ENCODE assay signal across 8 mouse cellular contexts in the genomic region with DNA sequence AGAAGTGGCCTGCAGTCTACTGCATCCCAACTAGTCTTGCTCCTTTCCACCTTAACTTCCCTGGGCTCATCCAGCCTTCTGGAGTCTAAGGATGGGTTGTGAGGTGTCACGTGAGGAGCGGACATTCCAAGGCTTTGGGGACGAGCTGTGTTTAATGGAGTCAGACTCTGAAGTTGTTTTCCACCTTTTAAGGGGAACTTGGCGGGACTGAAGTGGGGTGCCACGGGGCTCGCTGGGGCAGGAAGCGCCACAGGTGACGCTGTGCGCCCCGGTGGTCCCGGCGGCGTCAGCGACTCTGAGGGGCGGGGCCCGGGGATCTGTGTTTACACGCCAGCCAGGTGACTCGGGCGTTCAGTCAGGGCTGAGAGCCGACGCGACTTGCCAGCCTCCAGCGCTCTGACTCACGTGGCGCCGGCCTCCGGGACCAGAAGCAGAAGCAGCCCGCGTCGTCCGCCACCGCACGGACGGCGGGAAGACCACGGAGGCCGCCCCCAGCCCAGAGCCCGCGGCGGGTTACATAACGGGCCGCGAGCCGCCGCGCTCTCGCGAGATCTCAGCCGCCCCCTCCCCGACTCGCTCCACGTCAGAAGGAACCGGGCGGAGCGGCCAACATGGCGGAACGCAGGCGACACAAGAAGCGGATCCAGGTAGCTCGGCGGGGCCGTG. TPM values are rescaled to one million over a fixed set of nuclear protein-coding genes. Genes with fewer than 3 reads are reported as not detected.
DNase-seq lines count a peak whose midpoint lies in the region; ATAC-seq lines count a peak whose summit lies in the region.

Gene Sec62, plus strand, starts transcription at position 139 of the 666 bp plus-strand sequence.

- H3K9me3 ChIP-seq in megakaryocyte, embryonic 14.5 days, result no peaks in the 10 kb centered on the region

- ATAC-seq in common myeloid progenitor, adult 5-6 weeks (replicated peaks; ENCODE audit: low read depth, poor library complexity, severe bottlenecking), result peak; percentile 89

- H3K36me3 ChIP-seq in megakaryocyte, embryonic 14.5 days (replicated peaks; ENCODE audit: low read length), result no peaks in the 10 kb centered on the region

- H3K4me3 ChIP-seq in megakaryocyte, embryonic 14.5 days (replicated peaks), result peak within 1 kb of the TSS; percentile 99

- peaks cover 30% of the 10 kb centered on the region; the same call in 1 of the 2 replicates for H3K4me1 ChIP-seq in megakaryocyte, embryonic 14.5 days

- DNase-seq in ZHBTc4 (ENCODE audit: low read depth, low spot score), result peak; percentile 97
- peak; percentile 90 to 92 for DNase-seq in gastrocnemius, adult 8-10 months (ENCODE audit: low spot score in 2 of 2)
- DNase-seq in hindlimb bud, embryonic 11.5 days (ENCODE audit: extremely low spot score, low read depth, low spot score), result peak; percentile 42
- peak; percentile 88 to 92 for DNase-seq in left cerebral cortex, adult 8-10 months (ENCODE audit: low spot score in 2 of 2)
- DNase-seq in right cerebral cortex, postnatal 10 days (ENCODE audit: low spot score in 2 of 2), result peak; percentile 95 to 96
- DNase-seq in urinary bladder, postnatal 25 days (ENCODE audit: low spot score), result peak; percentile 92

- H3K27me3 ChIP-seq in megakaryocyte, embryonic 14.5 days (replicated peaks), result no peaks in the 10 kb centered on the region

RNA-seq across cellular contexts. Expression of gene Sec62, which starts in this region (rescaled TPM):
- total RNA-seq in common myeloid progenitor, adult 5-6 weeks (2017), result 88.0 and 105 TPM in 2 replicates
- 10 to 100 TPM; 27.9 to 37.1 (median 34.8) TPM for total RNA-seq in gastrocnemius, adult 8-10 months (2022)
- total RNA-seq in left cerebral cortex, adult 8-10 months (2022), result 100 to 1,000 TPM; 101 to 107 (median 103) TPM
- polyA plus RNA-seq in megakaryocyte, embryonic 14.5 days (2012; ENCODE audit: insufficient read depth, low replicate concordance), result 6.6 and 19.5 TPM in 2 replicates

Comparison
In these comparisons a context has a peak if more than half of its experiments do, and no peak if none do; other contexts are left out.
1. Peak in every context shown above with its lines: DNase-seq, ATAC-seq and H3K4me3 ChIP-seq.
2. DNase-seq: peak in every context shown above with its lines; median percentile 97 in ZHBTc4; 96 in right cerebral cortex, postnatal 10 days; 92 in urinary bladder, postnatal 25 days; 91 in gastrocnemius, adult 8-10 months; 90 in left cerebral cortex, adult 8-10 months; 42 in hindlimb bud, embryonic 11.5 days.